Mouse (Mus musculus) embryonic facial prominence, embryonic 14.5 days (tissue): ENCODE data around the gene Ankrd40. TPM values are rescaled to one million over a fixed set of nuclear protein-coding genes. Genes with fewer than 3 reads are reported as not detected.

ENCODE experiments used
- ATAC-seq: fragments of 200-750 bp; cut with Nextera tagmentation; 2 replicates; pipeline ENCODE4 v1.8.0; 2017; ENCODE audit warnings: low read depth, moderate number of reproducible peaks, moderate TSS enrichment
- DNase-seq: peaks from one replicate; pipeline ENCODE4 v3.0.0-alpha.2; 2015; ENCODE audit warnings: low spot score
- H3K27ac ChIP-seq: fragments of 300-500 bp; sonication (generic); replicated peaks from 2 replicates; pipeline ENCODE4 v1.5.1; 2014; ENCODE audit warnings: low read depth, mild to moderate bottlenecking, low read length, moderate library complexity
- H3K27me3 ChIP-seq: fragments of 300-500 bp; sonication (generic); replicated peaks from 2 replicates; pipeline ENCODE4 v1.6.1; 2014; ENCODE audit warnings: low read length; ENCODE audit not compliant: control insufficient read depth, insufficient read depth
- H3K36me3 ChIP-seq: fragments of 300-500 bp; sonication (generic); 2 replicates; pipeline ENCODE4 v1.6.1; 2014; ENCODE audit warnings: low read length, mixed read lengths; ENCODE audit not compliant: control insufficient read depth, insufficient read depth
- H3K4me1 ChIP-seq: fragments of 300-500 bp; sonication (generic); 2 replicates; pipeline ENCODE4 v1.6.1; 2014; ENCODE audit warnings: antibody characterized with exemption, low read length; ENCODE audit not compliant: control insufficient read depth, insufficient read depth
- H3K4me2 ChIP-seq: fragments of 300-500 bp; sonication (generic); 2 replicates; pipeline ENCODE4 v1.6.1; 2014; ENCODE audit warnings: low read depth, mild to moderate bottlenecking, low read length, moderate library complexity, mixed read lengths
- H3K4me3 ChIP-seq: fragments of 300-500 bp; sonication (generic); 2 replicates; pipeline ENCODE4 v1.5.1; 2014; ENCODE audit warnings: low read depth, mild to moderate bottlenecking, low read length
- H3K9ac ChIP-seq: fragments of 300-500 bp; sonication (generic); 2 replicates; pipeline ENCODE4 v1.6.1; 2014; ENCODE audit warnings: low read depth, mild to moderate bottlenecking, low read length, moderate library complexity, mixed read lengths
- H3K9me3 ChIP-seq: fragments of 300-500 bp; sonication (generic); 2 replicates; pipeline ENCODE4 v1.6.1; 2016; ENCODE audit warnings: low read length; ENCODE audit not compliant: control insufficient read depth
- whole genome bisulfite sequencing: fragments of 180-500 bp; shearing (Covaris S2); extraction: QIAGEN DNeasy Blood & Tissue Kit; methylation state at CpG from one replicate; pipeline ENCODE4 v1.1.7; 2014; 5-methylcytosine and 5-hydroxymethylcytosine counted together
- polyA plus RNA-seq: library from polyadenylated mRNA; unstranded; fragments of >200 nt; fragmentation: Nextera tagmentation; extraction: Ambion mirVana; gene quantifications from 2 replicates; pipeline ENCODE4 v1.2.1, GENCODE M21; 2014

Gene Ankrd40
- polyA plus RNA-seq, 1 experiment from 2014 or later: 28.4 TPM

- 30% methylated on average over 3 of the region's 3 CpGs for WGBS
- H3K27ac ChIP-seq: no peak overlapping the region
- DNase-seq (no peak), ATAC-seq (no peak)
- no peak overlapping the region for H3K9ac ChIP-seq
- no peaks in the 10 kb centered on the region for H3K4me1 ChIP-seq
- H3K4me3 ChIP-seq: no peak overlapping the region
- H3K27me3 ChIP-seq: no peaks in the 10 kb centered on the region
- H3K9me3 ChIP-seq: no peaks in the 10 kb centered on the region
- no peaks in the 10 kb centered on the region for H3K36me3 ChIP-seq
- H3K4me2 ChIP-seq: no peak overlapping the region
These were observed 23.3 kb downstream of the Ankrd40 start for GRCm38 (mm10) chr11:94351094-94351493.

GRCm38 (mm10) chr11:94355521-94356217, 27.9 kb downstream of the Ankrd40 start:
- Histone ChIP-seq H3K9me3 (no peaks in the 10 kb centered on the region), H3K36me3 (no peaks in the 10 kb centered on the region), H3K27me3 (no peaks in the 10 kb centered on the region), H3K4me3 (no peak overlapping the region), H3K27ac (no peak overlapping the region), H3K4me1 (no peaks in the 10 kb centered on the region), H3K4me2 (no peak overlapping the region), H3K9ac (no peak overlapping the region)
- no peak for DNase-seq
- WGBS: 87% methylated on average over 9 of the region's 9 CpGs
- ATAC-seq: no peak

- no peak overlapping the region for H3K4me3 ChIP-seq
- no peaks in the 10 kb centered on the region for H3K27me3 ChIP-seq
- no peak for DNase-seq
- no peak overlapping the region for H3K9ac ChIP-seq
- no peaks in the 10 kb centered on the region for H3K36me3 ChIP-seq
- H3K9me3 ChIP-seq: no peaks in the 10 kb centered on the region
- H3K27ac ChIP-seq: no peak overlapping the region
- no peaks in the 10 kb centered on the region for H3K4me1 ChIP-seq
- H3K4me2 ChIP-seq: no peak overlapping the region
- ATAC-seq: no peak
- WGBS: 96% methylated on average over 10 of the region's 12 CpGs
These were observed 31.4 kb downstream of the Ankrd40 start for GRCm38 (mm10) chr11:94359168-94359567.

GRCm38 (mm10) chr11:94361166-94361870, 33.5 kb downstream of the Ankrd40 start:
- ATAC-seq (no peak), DNase-seq (no peak)
- Histone ChIP-seq H3K4me3 (no peak overlapping the region), H3K9me3 (0 out of 2 replicates have a peak, but pooled peaks cover 3% of the 10 kb centered on the region), H3K27ac (no peak overlapping the region), H3K4me2 (no peak overlapping the region), H3K36me3 (no peaks in the 10 kb centered on the region), H3K9ac (no peak overlapping the region), H3K4me1 (no peaks in the 10 kb centered on the region), H3K27me3 (no peaks in the 10 kb centered on the region)
- whole genome bisulfite sequencing: 94% methylated on average over 14 of the region's 14 CpGs

- Histone ChIP-seq H3K4me1 (no peaks in the 10 kb centered on the region), H3K36me3 (no peaks in the 10 kb centered on the region), H3K9me3 (0 out of 2 replicates have a peak, but pooled peaks cover 3% of the 10 kb centered on the region), H3K4me2 (no peak overlapping the region), H3K9ac (no peak overlapping the region), H3K27me3 (no peaks in the 10 kb centered on the region), H3K4me3 (no peak overlapping the region), H3K27ac (no peak overlapping the region)
- WGBS: 94% methylated on average over 5 of the region's 5 CpGs
- no peak for ATAC-seq
- DNase-seq: no peak
These were observed 34.3 kb downstream of the Ankrd40 start for GRCm38 (mm10) chr11:94362101-94362500.

GRCm38 (mm10) chr11:94363690-94364089, 35.9 kb downstream of the Ankrd40 start:
- Histone ChIP-seq H3K36me3 (no peaks in the 10 kb centered on the region), H3K27ac (no peak overlapping the region), H3K4me1 (no peaks in the 10 kb centered on the region), H3K27me3 (no peaks in the 10 kb centered on the region), H3K9me3 (0 out of 2 replicates have a peak, but pooled peaks cover 3% of the 10 kb centered on the region), H3K4me2 (no peak overlapping the region), H3K4me3 (no peak overlapping the region), H3K9ac (no peak overlapping the region)
- ATAC-seq (peak; percentile 26; the same call in 1 of the 2 replicates), DNase-seq (peak; percentile 66)
- WGBS: 66% methylated on average over 7 of the region's 7 CpGs

- H3K4me2 ChIP-seq: no peak overlapping the region
- H3K36me3 ChIP-seq: no peaks in the 10 kb centered on the region
- no peaks in the 10 kb centered on the region for H3K4me1 ChIP-seq
- no peak overlapping the region for H3K9ac ChIP-seq
- H3K27ac ChIP-seq: no peak overlapping the region
- H3K27me3 ChIP-seq: no peaks in the 10 kb centered on the region
- H3K9me3 ChIP-seq: 0 out of 2 replicates have a peak, but pooled peaks cover 3% of the 10 kb centered on the region
- no peak for ATAC-seq
- no peak overlapping the region for H3K4me3 ChIP-seq
- WGBS: 50% methylated on average over 3 of the region's 3 CpGs
- no peak for DNase-seq
These were observed 37.5 kb downstream of the Ankrd40 start for GRCm38 (mm10) chr11:94365340-94365739.

GRCm38 (mm10) chr11:94369981-94370380, 42.2 kb downstream of the Ankrd40 start:
- H3K27ac ChIP-seq: no peak overlapping the region
- no peak for ATAC-seq
- H3K27me3 ChIP-seq: no peaks in the 10 kb centered on the region
- H3K9ac ChIP-seq: no peak overlapping the region
- DNase-seq: no peak
- no peaks in the 10 kb centered on the region for H3K36me3 ChIP-seq
- no peak overlapping the region for H3K4me3 ChIP-seq
- no peaks in the 10 kb centered on the region for H3K4me1 ChIP-seq
- 0 out of 2 replicates have a peak, but pooled peaks cover 3% of the 10 kb centered on the region for H3K9me3 ChIP-seq
- H3K4me2 ChIP-seq: no peak overlapping the region
- 80% methylated on average over 6 of the region's 6 CpGs for WGBS
